22 mouse cellular contexts compared by ENCODE assay signal in the genomic region with DNA sequence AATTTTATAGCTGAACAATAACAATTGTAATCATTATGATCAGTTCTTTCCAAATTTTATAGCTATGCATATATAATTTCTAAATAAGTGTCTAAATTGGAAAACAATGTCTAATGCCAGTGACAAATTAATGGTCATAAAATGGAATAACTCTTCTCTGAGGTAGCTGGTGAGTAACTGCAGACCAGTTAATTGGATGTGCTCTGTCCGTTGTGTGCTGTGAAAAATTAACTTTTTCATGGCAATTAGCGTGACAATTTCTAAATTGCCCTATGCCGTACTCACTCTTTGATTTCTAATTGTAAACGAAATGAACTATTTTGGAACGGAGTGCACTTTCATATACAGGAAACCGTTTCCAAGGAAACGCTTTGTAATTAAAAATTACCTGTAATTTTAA.
DNase-seq lines count a peak whose midpoint lies in the region; ATAC-seq and TF ChIP-seq lines count a peak whose summit lies in the region.
"Had no signal": no experiment of that assay in that cellular context is flagged by ENCODE, and none has a peak within 500 bp of the region (broad histone marks: within the 10 kb centered on the region; RNA-seq: fewer than 3 reads in every experiment).

No protein-coding gene starts in this region.

- H3K4me1 ChIP-seq in intestine, embryonic 15.5 days (replicated peaks), result no peaks in the 10 kb centered on the region
- no peaks in the 10 kb centered on the region for H3K4me1 ChIP-seq in intestine, embryonic 16.5 days (ENCODE audit: control insufficient read depth, insufficient read depth, low read length)
- no peaks in the 10 kb centered on the region for H3K4me1 ChIP-seq in intestine, postnatal 0 days (replicated peaks; ENCODE audit: control insufficient read depth, insufficient read depth, low read length)
- H3K4me1 ChIP-seq in forebrain, embryonic 13.5 days, result peaks cover 6% of the 10 kb centered on the region; the same call in 1 of the 2 replicates

- no peaks in the 10 kb centered on the region for H3K36me3 ChIP-seq in intestine, embryonic 15.5 days
- H3K36me3 ChIP-seq in intestine, embryonic 16.5 days (ENCODE audit: control insufficient read depth, insufficient read depth, low read length), result no peaks in the 10 kb centered on the region
- no peaks in the 10 kb centered on the region for H3K36me3 ChIP-seq in intestine, postnatal 0 days (ENCODE audit: control insufficient read depth, insufficient read depth)
- no peaks in the 10 kb centered on the region for H3K36me3 ChIP-seq in forebrain, embryonic 13.5 days (ENCODE audit: poor library complexity, severe bottlenecking)
- H3K36me3 ChIP-seq: G1E had no signal

- H3K9me3 ChIP-seq in intestine, embryonic 15.5 days, result no peaks in the 10 kb centered on the region
- H3K9me3 ChIP-seq in intestine, embryonic 16.5 days (ENCODE audit: control insufficient read depth, low read length), result no peaks in the 10 kb centered on the region
- H3K9me3 ChIP-seq in intestine, postnatal 0 days (ENCODE audit: control insufficient read depth), result no peaks in the 10 kb centered on the region
- H3K9me3 ChIP-seq in forebrain, embryonic 13.5 days (replicated peaks), result no peaks in the 10 kb centered on the region

- no peak overlapping the region for H3K9ac ChIP-seq in intestine, embryonic 15.5 days
- H3K9ac ChIP-seq in intestine, embryonic 16.5 days (ENCODE audit: low read depth, low read length), result no peak overlapping the region
- H3K9ac ChIP-seq in intestine, postnatal 0 days (ENCODE audit: low read depth, low read length), result no peak overlapping the region
- H3K9ac ChIP-seq in forebrain, embryonic 13.5 days, result no peak overlapping the region

- no peak for TF ChIP-seq CTCF in intestine, postnatal 0 days (IDR thresholded peaks at IDR 0.05; ENCODE audit: low read depth)

- no peak overlapping the region for H3K4me3 ChIP-seq in intestine, embryonic 15.5 days (replicated peaks)
- H3K4me3 ChIP-seq in intestine, embryonic 16.5 days (ENCODE audit: low read length), result no peak overlapping the region
- no peak overlapping the region for H3K4me3 ChIP-seq in intestine, postnatal 0 days (ENCODE audit: low read depth, low read length)
- H3K4me3 ChIP-seq in forebrain, embryonic 13.5 days, result no peak overlapping the region

- DNase-seq in T-cell, adult 2 months (ENCODE audit: low spot score), result no peak
- DNase-seq: adrenal gland, adult 2 months; adrenal gland, adult 8-10 months; adrenal gland, postnatal 10 days; adrenal gland, postnatal 14 days; adrenal gland, postnatal 25 days; adrenal gland, postnatal 36 days; B cell, adult 2 months; cerebellum, adult 11 months; cerebellum, adult 11-12 months; cerebellum, adult 18-20 months; cerebellum, adult 2 months had no signal

- WGBS in intestine, embryonic 15.5 days, result 72% methylated on average over 7 of the region's 7 CpGs
- WGBS in intestine, embryonic 16.5 days, result 73% methylated on average over 7 of the region's 7 CpGs
- 50% methylated on average over 7 of the region's 7 CpGs for WGBS in intestine, postnatal 0 days
- WGBS in forebrain, embryonic 13.5 days, result 68% methylated on average over 7 of the region's 7 CpGs

- H3K4me2 ChIP-seq in intestine, embryonic 15.5 days (replicated peaks), result no peak overlapping the region
- H3K4me2 ChIP-seq in intestine, embryonic 16.5 days (ENCODE audit: low read depth, low read length), result no peak overlapping the region
- H3K4me2 ChIP-seq in intestine, postnatal 0 days (replicated peaks; ENCODE audit: low read depth), result no peak overlapping the region
- no peak overlapping the region for H3K4me2 ChIP-seq in forebrain, embryonic 13.5 days

- no peaks in the 10 kb centered on the region for H3K27me3 ChIP-seq in intestine, embryonic 15.5 days (replicated peaks)
- no peaks in the 10 kb centered on the region for H3K27me3 ChIP-seq in intestine, embryonic 16.5 days (replicated peaks; ENCODE audit: control insufficient read depth, insufficient read depth, low read length)
- H3K27me3 ChIP-seq in intestine, postnatal 0 days (replicated peaks; ENCODE audit: control insufficient read depth, insufficient read depth, low read length), result no peaks in the 10 kb centered on the region
- no peaks in the 10 kb centered on the region for H3K27me3 ChIP-seq in forebrain, embryonic 13.5 days
- H3K27me3 ChIP-seq: CH12.LX, Patski had no signal

- ATAC-seq in intestine, embryonic 15.5 days, result peak; percentile 43
- peak; percentile 70; the same call in 1 of the 2 replicates for ATAC-seq in intestine, embryonic 16.5 days
- peak; percentile 68 for ATAC-seq in intestine, postnatal 0 days
- ATAC-seq in forebrain, embryonic 13.5 days, result no peak
- no peak for ATAC-seq in megakaryocyte-erythroid progenitor cell, adult 5-6 weeks (replicated peaks; ENCODE audit: low FRiP score, low TSS enrichment, poor library complexity, severe bottlenecking)
- ATAC-seq: activated CD4-positive, CD25-positive, alpha-beta regulatory T cell, adult 4 months; CD4-positive, CD25-positive, alpha-beta regulatory T cell, adult 4 months; Patski had no signal

- H3K27ac ChIP-seq in intestine, embryonic 15.5 days, result no peak overlapping the region
- no peak overlapping the region for H3K27ac ChIP-seq in intestine, embryonic 16.5 days (ENCODE audit: low read length)
- no peak overlapping the region for H3K27ac ChIP-seq in intestine, postnatal 0 days (ENCODE audit: low read depth, low read length)
- H3K27ac ChIP-seq in forebrain, embryonic 13.5 days, result no peak overlapping the region

Comparison
In these comparisons a context has a peak if more than half of its experiments do, and no peak if none do; other contexts are left out.
1. ATAC-seq: peak in intestine, embryonic 15.5 days (single experiment), intestine, embryonic 16.5 days (single experiment) and intestine, postnatal 0 days (single experiment); none in forebrain, embryonic 13.5 days (single experiment) and megakaryocyte-erythroid progenitor cell, adult 5-6 weeks (single experiment).